In genomic region chr2:139729377-139729776, GRCm38 (mm10) we compare ENCODE assay signal across 16 mouse cellular contexts. TPM values are rescaled to one million over a fixed set of nuclear protein-coding genes. Genes with fewer than 3 reads are reported as not detected.
"Had no signal": no experiment of that assay in that cellular context is flagged by ENCODE, and none has a peak within 500 bp of the region (broad histone marks: within the 10 kb centered on the region; RNA-seq: fewer than 3 reads in every experiment).

No protein-coding gene starts in this region.

- H3K4me3 ChIP-seq: midbrain, embryonic 13.5 days; midbrain, embryonic 15.5 days; neural tube, embryonic 12.5 days; stomach, embryonic 15.5 days had no signal

- ATAC-seq: midbrain, embryonic 13.5 days; midbrain, embryonic 15.5 days had no signal

- H3K36me3 ChIP-seq: midbrain, embryonic 13.5 days; midbrain, embryonic 15.5 days; neural tube, embryonic 12.5 days; stomach, embryonic 15.5 days had no signal

- H3K27ac ChIP-seq: midbrain, embryonic 13.5 days; midbrain, embryonic 15.5 days; neural tube, embryonic 12.5 days; stomach, embryonic 15.5 days; stomach, postnatal 0 days had no signal

- H3K4me2 ChIP-seq: lung, embryonic 14.5 days; midbrain, embryonic 11.5 days; midbrain, embryonic 13.5 days; midbrain, embryonic 15.5 days; neural tube, embryonic 12.5 days; stomach, embryonic 15.5 days had no signal

- H3K9me3 ChIP-seq: midbrain, embryonic 13.5 days; midbrain, embryonic 15.5 days; neural tube, embryonic 12.5 days; stomach, embryonic 15.5 days had no signal

- H3K27me3 ChIP-seq: midbrain, embryonic 13.5 days; midbrain, embryonic 15.5 days; neural tube, embryonic 12.5 days; stomach, embryonic 15.5 days had no signal

- DNase-seq: lung, adult 18-20 months; lung, embryonic 14.5 days; lung, postnatal 10 days; lung, postnatal 4 days; right cerebral cortex, postnatal 14 days; thymus, adult 2 months; thymus, postnatal 25 days; thymus, postnatal 4 days had no signal

- H3K4me1 ChIP-seq: midbrain, embryonic 13.5 days; midbrain, embryonic 15.5 days; neural tube, embryonic 12.5 days; stomach, embryonic 15.5 days had no signal

- H3K9ac ChIP-seq: lung, embryonic 14.5 days; midbrain, embryonic 13.5 days; midbrain, embryonic 15.5 days; neural tube, embryonic 12.5 days; stomach, embryonic 15.5 days had no signal

RNA-seq across cellular contexts. Expression of gene Ism1, which starts 51.4 kb away (rescaled TPM):
- total RNA-seq: monocyte, adult 5-6 weeks; neutrophil, adult 5-6 weeks had no signal
